Mouse (Mus musculus): ENCODE results near the gene Olfr316.

Olfr316 gene

DNA sequence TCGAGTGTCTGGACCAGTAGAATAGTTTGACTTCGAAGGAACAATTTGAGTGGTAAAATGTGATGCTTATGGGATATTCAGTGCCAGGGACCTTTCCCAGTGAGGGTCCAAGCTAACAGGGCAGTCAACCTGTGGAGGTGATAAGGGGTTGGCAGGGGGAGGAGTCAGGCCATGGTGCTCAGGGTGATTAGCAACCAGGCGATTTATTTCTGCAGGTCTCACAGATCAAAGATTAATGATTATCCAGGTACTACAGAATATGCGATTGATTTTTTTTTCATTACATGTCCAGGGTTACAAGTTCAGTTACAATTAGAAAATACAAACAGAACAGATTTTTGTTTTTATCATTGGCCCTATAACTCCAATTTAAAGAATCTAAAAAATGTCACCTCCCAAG lies 51.3 kb downstream of the Olfr316 start:
- in situ Hi-C loops (cut with MboI; ENCODE audit: low sequenced_read_pairs): no loop called here

GRCm38 (mm10) chr11:58804393-58804792 lies 51.9 kb downstream of the Olfr316 start:
- in situ Hi-C loops (cut with MboI; ENCODE audit: low sequenced_read_pairs): no loop called here

Data from CH12F3 (cell line).